Mouse (Mus musculus): ENCODE results near the gene Igfals. TPM values are rescaled to one million over a fixed set of nuclear protein-coding genes. Genes with fewer than 3 reads are reported as not detected.

The Igfals gene
- polyA plus RNA-seq, 2 experiments, result 0.08 to 0.10 TPM

GRCm38 (mm10) chr17:24839842-24840241 lies 26.0 kb upstream of the Igfals start, which contains the start of gene Hagh:
Hagh (plus strand) TSS chr17:24840143.
- ATAC-seq (ENCODE audit: low FRiP score, low read depth), result no peak
- Histone ChIP-seq H3K4me2 (replicated peaks; ENCODE audit: low read depth, low read length, severe bottlenecking) (no peak within 1 kb of the TSS), H3K27me3 (ENCODE audit: control insufficient read depth, insufficient read depth, low read length) (no peaks in the 10 kb centered on the region), H3K4me1 (ENCODE audit: control insufficient read depth, insufficient read depth, low read length) (no peaks in the 10 kb centered on the region), H3K27ac (replicated peaks; ENCODE audit: low read depth, low read length) (no peak within 1 kb of the TSS), H3K4me3 (replicated peaks; ENCODE audit: low read length) (no peak within 1 kb of the TSS), H3K9me3 (ENCODE audit: control insufficient read depth, low read length) (no peaks in the 10 kb centered on the region), H3K9ac (ENCODE audit: low read depth, low read length, severe bottlenecking) (no peak within 1 kb of the TSS), H3K36me3 (ENCODE audit: control insufficient read depth, insufficient read depth, low read length) (no peaks in the 10 kb centered on the region)
- no peak for TF ChIP-seq POLR2A (IDR thresholded peaks at IDR 0.05; ENCODE audit: borderline replicate concordance, extremely low read depth, insufficient read depth, insufficient read length)
- no peak for DNase-seq (ENCODE audit: low spot score)
- WGBS, result 58% methylated on average over 8 of the region's 8 CpGs

GRCm38 (mm10) chr17:24840341-24840740 lies 25.5 kb upstream of the Igfals start:
- no peak overlapping the region for H3K4me3 ChIP-seq (replicated peaks; ENCODE audit: low read length)
- no peaks in the 10 kb centered on the region for H3K27me3 ChIP-seq (ENCODE audit: control insufficient read depth, insufficient read depth, low read length)
- TF ChIP-seq POLR2A (IDR thresholded peaks at IDR 0.05; ENCODE audit: borderline replicate concordance, extremely low read depth, insufficient read depth, insufficient read length), result no peak
- H3K27ac ChIP-seq (replicated peaks; ENCODE audit: low read depth, low read length), result no peak overlapping the region
- no peaks in the 10 kb centered on the region for H3K4me1 ChIP-seq (ENCODE audit: control insufficient read depth, insufficient read depth, low read length)
- H3K9ac ChIP-seq (ENCODE audit: low read depth, low read length, severe bottlenecking), result no peak overlapping the region
- DNase-seq (ENCODE audit: low spot score) (no peak), ATAC-seq (ENCODE audit: low FRiP score, low read depth) (no peak)
- no peaks in the 10 kb centered on the region for H3K36me3 ChIP-seq (ENCODE audit: control insufficient read depth, insufficient read depth, low read length)
- H3K4me2 ChIP-seq (replicated peaks; ENCODE audit: low read depth, low read length, severe bottlenecking), result no peak overlapping the region
- WGBS, result 58% methylated on average over 5 of the region's 5 CpGs
- no peaks in the 10 kb centered on the region for H3K9me3 ChIP-seq (ENCODE audit: control insufficient read depth, low read length)

GRCm38 (mm10) chr17:24841133-24841532 lies 24.7 kb upstream of the Igfals start:
- Histone ChIP-seq H3K4me3 (replicated peaks; ENCODE audit: low read length) (no peak overlapping the region), H3K9ac (ENCODE audit: low read depth, low read length, severe bottlenecking) (no peak overlapping the region), H3K27ac (replicated peaks; ENCODE audit: low read depth, low read length) (no peak overlapping the region), H3K4me1 (ENCODE audit: control insufficient read depth, insufficient read depth, low read length) (no peaks in the 10 kb centered on the region), H3K9me3 (ENCODE audit: control insufficient read depth, low read length) (no peaks in the 10 kb centered on the region), H3K27me3 (ENCODE audit: control insufficient read depth, insufficient read depth, low read length) (no peaks in the 10 kb centered on the region), H3K36me3 (ENCODE audit: control insufficient read depth, insufficient read depth, low read length) (no peaks in the 10 kb centered on the region), H3K4me2 (replicated peaks; ENCODE audit: low read depth, low read length, severe bottlenecking) (no peak overlapping the region)
- no peak for TF ChIP-seq POLR2A (IDR thresholded peaks at IDR 0.05; ENCODE audit: borderline replicate concordance, extremely low read depth, insufficient read depth, insufficient read length)
- WGBS, result 50% methylated on average over 4 of the region's 4 CpGs
- ATAC-seq (ENCODE audit: low FRiP score, low read depth), result no peak
- DNase-seq (ENCODE audit: low spot score), result no peak

GRCm38 (mm10) chr17:24842631-24843030 lies 23.2 kb upstream of the Igfals start:
- TF ChIP-seq POLR2A (IDR thresholded peaks at IDR 0.05; ENCODE audit: borderline replicate concordance, extremely low read depth, insufficient read depth, insufficient read length), result no peak
- ATAC-seq (ENCODE audit: low FRiP score, low read depth) (no peak), DNase-seq (ENCODE audit: low spot score) (no peak)
- 48% methylated on average over 2 of the region's 2 CpGs for WGBS
- Histone ChIP-seq H3K9ac (ENCODE audit: low read depth, low read length, severe bottlenecking) (no peak overlapping the region), H3K4me1 (ENCODE audit: control insufficient read depth, insufficient read depth, low read length) (no peaks in the 10 kb centered on the region), H3K9me3 (ENCODE audit: control insufficient read depth, low read length) (no peaks in the 10 kb centered on the region), H3K36me3 (ENCODE audit: control insufficient read depth, insufficient read depth, low read length) (no peaks in the 10 kb centered on the region), H3K27me3 (ENCODE audit: control insufficient read depth, insufficient read depth, low read length) (no peaks in the 10 kb centered on the region), H3K4me3 (replicated peaks; ENCODE audit: low read length) (no peak overlapping the region), H3K27ac (replicated peaks; ENCODE audit: low read depth, low read length) (no peak overlapping the region), H3K4me2 (replicated peaks; ENCODE audit: low read depth, low read length, severe bottlenecking) (no peak overlapping the region)

GRCm38 (mm10) chr17:24844525-24844924 lies 21.3 kb upstream of the Igfals start:
- no peak overlapping the region for H3K4me3 ChIP-seq (replicated peaks; ENCODE audit: low read length)
- 27% methylated on average over 9 of the region's 9 CpGs for WGBS
- no peaks in the 10 kb centered on the region for H3K9me3 ChIP-seq (ENCODE audit: control insufficient read depth, low read length)
- ATAC-seq (ENCODE audit: low FRiP score, low read depth) (no peak), DNase-seq (ENCODE audit: low spot score) (no peak)
- H3K4me1 ChIP-seq (ENCODE audit: control insufficient read depth, insufficient read depth, low read length), result peaks cover 4% of the 10 kb centered on the region; the same call in 1 of the 2 replicates
- H3K4me2 ChIP-seq (replicated peaks; ENCODE audit: low read depth, low read length, severe bottlenecking), result no peak overlapping the region
- no peak for TF ChIP-seq POLR2A (IDR thresholded peaks at IDR 0.05; ENCODE audit: borderline replicate concordance, extremely low read depth, insufficient read depth, insufficient read length)
- H3K27me3 ChIP-seq (ENCODE audit: control insufficient read depth, insufficient read depth, low read length), result no peaks in the 10 kb centered on the region
- H3K27ac ChIP-seq (replicated peaks; ENCODE audit: low read depth, low read length), result no peak overlapping the region
- H3K9ac ChIP-seq (ENCODE audit: low read depth, low read length, severe bottlenecking), result no peak overlapping the region
- no peaks in the 10 kb centered on the region for H3K36me3 ChIP-seq (ENCODE audit: control insufficient read depth, insufficient read depth, low read length)

GRCm38 (mm10) chr17:24847386-24847785 lies 18.4 kb upstream of the Igfals start:
- Histone ChIP-seq H3K4me2 (replicated peaks; ENCODE audit: low read depth, low read length, severe bottlenecking) (no peak overlapping the region), H3K4me1 (ENCODE audit: control insufficient read depth, insufficient read depth, low read length) (peaks cover 11% of the 10 kb centered on the region), H3K27me3 (ENCODE audit: control insufficient read depth, insufficient read depth, low read length) (no peaks in the 10 kb centered on the region), H3K36me3 (ENCODE audit: control insufficient read depth, insufficient read depth, low read length) (no peaks in the 10 kb centered on the region), H3K27ac (replicated peaks; ENCODE audit: low read depth, low read length) (no peak overlapping the region), H3K9ac (ENCODE audit: low read depth, low read length, severe bottlenecking) (no peak overlapping the region), H3K4me3 (replicated peaks; ENCODE audit: low read length) (no peak overlapping the region), H3K9me3 (ENCODE audit: control insufficient read depth, low read length) (no peaks in the 10 kb centered on the region)
- 88% methylated on average over 1 of the region's 1 CpGs for WGBS
- no peak for TF ChIP-seq POLR2A (IDR thresholded peaks at IDR 0.05; ENCODE audit: borderline replicate concordance, extremely low read depth, insufficient read depth, insufficient read length)
- no peak for DNase-seq (ENCODE audit: low spot score)
- ATAC-seq (ENCODE audit: low FRiP score, low read depth), result no peak
